Mouse (Mus musculus) midbrain, embryonic 14.5 days (tissue): ENCODE results near the gene Gon4l. TPM values are rescaled to one million over a fixed set of nuclear protein-coding genes. Genes with fewer than 3 reads are reported as not detected.

Source experiments
- ATAC-seq: fragments of 200-750 bp; cut with Nextera tagmentation; 2 replicates; pipeline ENCODE4 v1.8.0; 2017; ENCODE audit warnings: moderate number of reproducible peaks, moderate library complexity; ENCODE audit not compliant: low FRiP score, low TSS enrichment
- DNase-seq: peaks from one replicate; pipeline ENCODE4 v3.0.0-alpha.2; 2015
- H3K27ac ChIP-seq: fragments of 300-500 bp; sonication (generic); replicated peaks from 2 replicates; pipeline ENCODE4 v1.5.1; 2014; ENCODE audit warnings: mild to moderate bottlenecking, low read depth, low read length, moderate library complexity
- H3K27me3 ChIP-seq: fragments of 300-500 bp; sonication (generic); 2 replicates; pipeline ENCODE4 v1.6.1; 2014; ENCODE audit warnings: low read length, control low read depth, mixed read lengths; ENCODE audit not compliant: control insufficient read depth, insufficient read depth
- H3K36me3 ChIP-seq: fragments of 300-500 bp; sonication (generic); 2 replicates; pipeline ENCODE4 v1.6.1; 2014; ENCODE audit warnings: low read length, control low read depth; ENCODE audit not compliant: control insufficient read depth, insufficient read depth
- H3K4me1 ChIP-seq: fragments of 300-500 bp; sonication (generic); 2 replicates; pipeline ENCODE4 v1.6.1; 2014; ENCODE audit warnings: mild to moderate bottlenecking, antibody characterized with exemption, low read length, control low read depth; ENCODE audit not compliant: control insufficient read depth, insufficient read depth
- H3K4me2 ChIP-seq: fragments of 300-500 bp; sonication (generic); 2 replicates; pipeline ENCODE4 v1.6.1; 2014; ENCODE audit warnings: mild to moderate bottlenecking, low read length, moderate library complexity
- H3K4me3 ChIP-seq: fragments of 300-500 bp; sonication (generic); replicated peaks from 2 replicates; pipeline ENCODE4 v1.5.1; 2014; ENCODE audit warnings: low read depth, low read length
- H3K9ac ChIP-seq: fragments of 300-500 bp; sonication (generic); replicated peaks from 2 replicates; pipeline ENCODE4 v1.6.1; 2014; ENCODE audit warnings: mild to moderate bottlenecking, low read length, moderate library complexity
- H3K9me3 ChIP-seq: fragments of 300-500 bp; sonication (generic); 2 replicates; pipeline ENCODE4 v1.6.1; 2016; ENCODE audit warnings: low read length, control low read depth, mixed read lengths; ENCODE audit not compliant: control insufficient read depth
- WGBS: fragments of 180-500 bp; shearing (Covaris S2); extraction: QIAGEN DNeasy Blood & Tissue Kit; methylation state at CpG from one replicate; pipeline ENCODE4 v1.1.7; 2014; 5-methylcytosine and 5-hydroxymethylcytosine counted together
- polyA plus RNA-seq: library from polyadenylated mRNA; unstranded; fragments of >200 nt; fragmentation: Nextera tagmentation; extraction: Ambion mirVana; gene quantifications from 2 replicates; pipeline ENCODE4 v1.2.1, GENCODE M21; 2014

Gene Gon4l
- polyA plus RNA-seq, 1 experiment from 2014 or later = 18.3 TPM

DNA sequence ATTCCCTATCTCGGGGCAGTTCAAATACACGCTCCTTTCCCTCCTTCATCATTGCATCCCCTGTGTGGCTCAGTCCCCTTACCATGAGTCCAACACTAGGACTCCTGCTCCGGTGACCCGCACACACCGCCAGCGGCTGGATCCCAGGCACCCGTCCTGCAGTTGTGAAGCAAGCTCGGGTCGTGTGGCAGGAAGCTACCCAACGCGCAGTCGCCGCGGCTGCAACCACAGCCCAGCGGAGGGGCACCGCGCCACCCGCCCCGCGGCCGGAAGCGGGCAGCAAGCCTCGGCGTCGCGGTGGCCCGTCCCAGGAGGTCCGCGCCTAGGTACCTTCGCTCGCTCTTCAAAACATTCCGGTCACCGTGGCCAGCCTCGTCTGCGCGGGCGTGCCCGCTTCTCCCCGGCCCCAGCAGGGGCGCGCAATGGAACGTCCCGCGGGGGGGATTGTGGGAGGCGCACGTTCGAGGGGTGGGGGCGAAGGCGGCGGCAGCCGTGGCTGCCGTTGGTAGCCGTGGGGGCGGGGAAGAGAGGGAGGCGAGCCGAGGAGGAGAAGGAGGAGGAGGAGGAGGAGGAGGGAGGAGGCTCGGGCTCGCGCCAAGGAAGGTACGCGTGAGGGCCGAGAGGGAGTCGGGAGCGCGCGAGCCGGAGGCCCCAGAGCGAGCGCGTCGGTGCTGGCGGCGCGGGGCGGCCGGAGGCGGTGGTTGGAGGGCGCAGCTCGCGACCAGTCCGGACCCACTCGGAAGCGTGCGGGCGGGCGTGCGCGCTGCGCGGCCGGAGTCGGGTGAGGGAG, 115.0 kb downstream of the Gon4l start:
- ATAC-seq (peak; percentile 91), DNase-seq (peak; percentile 96)
- Histone ChIP-seq H3K36me3 (no peaks in the 10 kb centered on the region), H3K4me2 (peak overlapping the region; percentile 62), H3K9ac (peak overlapping the region; percentile 88), H3K27ac (peak overlapping the region; percentile 99), H3K9me3 (no peaks in the 10 kb centered on the region), H3K27me3 (no peaks in the 10 kb centered on the region), H3K4me3 (peak overlapping the region; percentile 90), H3K4me1 (peaks cover 34% of the 10 kb centered on the region)
- under 1% methylated on average over 77 of the region's 92 CpGs for WGBS

- peak within 1 kb of the TSS; percentile 88 for H3K9ac ChIP-seq
Observed at GRCm38 (mm10) chr3:88950576-88951326, 115.7 kb downstream of the Gon4l start, which contains the start of the genes Ash1l and Dap3. Gene Ash1l (plus strand): TSS chr3:88950622. Gene Dap3 (minus strand): TSS chr3:88951181.

GRCm38 (mm10) chr3:88951327-88951800, 116.3 kb downstream of the Gon4l start:
- Histone ChIP-seq H3K9me3 (no peaks in the 10 kb centered on the region), H3K4me1 (peaks cover 34% of the 10 kb centered on the region), H3K4me2 (peak overlapping the region; percentile 62), H3K36me3 (no peaks in the 10 kb centered on the region), H3K27me3 (no peaks in the 10 kb centered on the region), H3K27ac (peak overlapping the region; percentile 99), H3K4me3 (peak overlapping the region; percentile 90), H3K9ac (peak overlapping the region; percentile 88)
- WGBS = 4% methylated on average over 5 of the region's 5 CpGs
- no peak for ATAC-seq
- DNase-seq = no peak

More at GRCm38 (mm10) chr3:88950576-88951326, 115.7 kb downstream of the Gon4l start, which contains the start of the genes Ash1l and Dap3:
- H3K27me3 ChIP-seq = no peaks in the 10 kb centered on the region
- H3K4me2 ChIP-seq = peak within 1 kb of the TSS; percentile 62
- peak; percentile 80 for ATAC-seq
- H3K4me1 ChIP-seq = peaks cover 34% of the 10 kb centered on the region
- WGBS = under 1% methylated on average over 43 of the region's 64 CpGs
- no peaks in the 10 kb centered on the region for H3K36me3 ChIP-seq
- no peaks in the 10 kb centered on the region for H3K9me3 ChIP-seq
- peak within 1 kb of the TSS; percentile 99 for H3K27ac ChIP-seq
- peak within 1 kb of the TSS; percentile 90 for H3K4me3 ChIP-seq
- peak; percentile 85 for DNase-seq

DNA sequence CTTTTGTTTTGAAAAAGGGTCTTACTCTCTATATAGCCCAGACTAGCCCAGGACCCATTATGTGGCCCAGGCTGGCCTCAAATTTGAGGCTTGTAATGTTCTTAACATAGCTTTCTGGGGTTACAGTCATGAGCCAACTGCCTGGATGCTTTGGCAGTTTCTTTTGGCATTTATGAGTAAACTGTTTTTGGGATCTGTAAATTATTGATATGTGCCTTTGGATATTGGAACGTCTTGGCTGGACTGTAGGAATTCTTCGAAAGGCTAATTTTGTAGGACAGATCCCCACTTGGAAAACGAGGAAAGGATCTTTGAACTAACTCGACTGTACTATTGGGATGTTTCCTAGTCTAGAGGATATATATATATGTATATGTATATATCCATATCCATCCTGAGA, 118.2 kb downstream of the Gon4l start:
- DNase-seq = no peak
- Histone ChIP-seq H3K4me1 (peaks cover 28% of the 10 kb centered on the region), H3K9me3 (no peaks in the 10 kb centered on the region), H3K4me3 (no peak overlapping the region), H3K36me3 (no peaks in the 10 kb centered on the region), H3K27ac (no peak overlapping the region), H3K27me3 (no peaks in the 10 kb centered on the region), H3K4me2 (no peak overlapping the region), H3K9ac (no peak overlapping the region)
- ATAC-seq = no peak
- 91% methylated on average over 4 of the region's 4 CpGs for WGBS

GRCm38 (mm10) chr3:88953736-88954135, 118.7 kb downstream of the Gon4l start:
- ATAC-seq (no peak), DNase-seq (no peak)
- Histone ChIP-seq H3K36me3 (no peaks in the 10 kb centered on the region), H3K4me2 (no peak overlapping the region), H3K9me3 (no peaks in the 10 kb centered on the region), H3K27me3 (no peaks in the 10 kb centered on the region), H3K4me3 (no peak overlapping the region), H3K27ac (no peak overlapping the region), H3K4me1 (peaks cover 26% of the 10 kb centered on the region), H3K9ac (no peak overlapping the region)

Other genes with a start within 250 kb of the Gon4l start
- 122 and 134 TPM in 2 replicates for gene Arhgef2, start 229.3 kb upstream of the Gon4l start, polyA plus RNA-seq
- not detected in 2 replicates for gene Rxfp4, start 182.1 kb upstream of the Gon4l start, polyA plus RNA-seq
- 68.2 and 91.0 TPM in 2 replicates for gene Khdc4, start 149.4 kb upstream of the Gon4l start, polyA plus RNA-seq
- 56.5 and 57.4 TPM in 2 replicates for gene Rit1, start 118.4 kb upstream of the Gon4l start, polyA plus RNA-seq
- 169 and 199 TPM in 2 replicates for gene Syt11, start 60.1 kb upstream of the Gon4l start, polyA plus RNA-seq
- gene Msto1, start 78.8 kb downstream of the Gon4l start, polyA plus RNA-seq = 48.3 and 53.2 TPM in 2 replicates
- gene Ash1l, start 115.4 kb downstream of the Gon4l start, polyA plus RNA-seq = 22.5 and 24.9 TPM in 2 replicates
- gene Dap3, start 116.0 kb downstream of the Gon4l start, polyA plus RNA-seq = 110 and 138 TPM in 2 replicates